ENCODE assay signal across 9 mouse cellular contexts in the genomic region with DNA sequence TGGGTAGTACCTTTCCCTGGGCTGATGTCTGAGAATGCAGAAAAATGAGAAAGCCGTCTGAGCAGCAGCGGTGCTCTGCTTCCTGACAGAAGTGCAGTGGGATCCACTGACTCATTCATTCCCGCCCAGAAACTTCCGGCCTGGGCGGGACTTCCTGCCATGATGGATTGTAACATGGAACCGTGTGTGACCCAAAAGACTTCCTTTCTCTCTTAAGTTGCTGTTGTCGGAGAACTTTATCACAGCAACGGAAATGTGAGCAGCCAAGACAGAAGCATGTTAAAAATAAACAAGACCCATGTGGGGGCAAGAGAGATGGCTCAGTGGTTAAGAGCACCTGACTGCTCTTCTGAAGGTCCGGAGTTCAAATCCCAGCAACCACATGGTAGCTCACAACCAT. TPM values are rescaled to one million over a fixed set of nuclear protein-coding genes. Genes with fewer than 3 reads are reported as not detected.
DNase-seq lines count a peak whose midpoint lies in the region.
"Had no signal": no experiment of that assay in that cellular context is flagged by ENCODE, and none has a peak within 500 bp of the region (broad histone marks: within the 10 kb centered on the region; RNA-seq: fewer than 3 reads in every experiment).

No protein-coding gene starts in this region.

- intact Hi-C loops in heart, postnatal 25 days (cut with DNase I): no loop called here

- peak; percentile 33 to 57 for DNase-seq in adrenal gland, postnatal 36 days
- DNase-seq in adrenal gland, postnatal 4 days (ENCODE audit: low spot score in 2 of 2): no peak
- DNase-seq in CD4-positive helper T cell, adult 2 months (ENCODE audit: low read depth, low spot score): peak; percentile 65
- DNase-seq in heart, postnatal 25 days (ENCODE audit: low spot score): peak; percentile 37
- peak; percentile 54 for DNase-seq in lung, postnatal 10 days
- no peak for DNase-seq in urinary bladder, postnatal 36 days (ENCODE audit: low spot score in 2 of 2)
- no peak for DNase-seq in natural killer cell, adult 2 months (ENCODE audit: low spot score in 2 of 2)
- DNase-seq in right cerebral cortex, postnatal 4 days: no peak
- DNase-seq: cerebellum, adult 11-12 months had no signal

RNA-seq across cellular contexts. Expression of gene Zfp800, which starts 12.2 kb away (rescaled TPM):
- total RNA-seq in adrenal gland, postnatal 36 days (2021): 10 to 100 TPM; 25.5 to 27.5 TPM
- total RNA-seq in adrenal gland, postnatal 4 days (2021): 10 to 100 TPM; 23.6 to 25.7 TPM
- total RNA-seq in heart, postnatal 25 days (2021): 10 to 100 TPM in 1 of 2 experiments, 1 to 10 TPM in 1; 9.7 to 12.2 TPM

RNA-seq across cellular contexts. Expression of gene Arf5, which starts 13.3 kb away (rescaled TPM):
- total RNA-seq in adrenal gland, postnatal 36 days (2021): 100 to 1,000 TPM; 149 to 171 TPM
- 100 to 1,000 TPM; 202 to 211 TPM for total RNA-seq in adrenal gland, postnatal 4 days (2021)
- total RNA-seq in heart, postnatal 25 days (2021): 100 to 1,000 TPM; 159 to 161 TPM

RNA-seq across cellular contexts. Expression of gene Fscn3, which starts 17.5 kb away (rescaled TPM):
- total RNA-seq in adrenal gland, postnatal 36 days (2021): under 1 TPM in 1 of 2 experiments, not detected in 1; 0.17 TPM
- not detected for total RNA-seq in adrenal gland, postnatal 4 days (2021)
- not detected for total RNA-seq in heart, postnatal 25 days (2021)

RNA-seq across cellular contexts. Expression of gene Gcc1, which starts 18.1 kb away (rescaled TPM):
- 10 to 100 TPM; 16.9 to 18.2 TPM for total RNA-seq in adrenal gland, postnatal 36 days (2021)
- total RNA-seq in adrenal gland, postnatal 4 days (2021): 10 to 100 TPM; 17.3 to 20.6 TPM
- 1 to 10 TPM; 7.3 to 7.8 TPM for total RNA-seq in heart, postnatal 25 days (2021)

RNA-seq across cellular contexts. Expression of gene Pax4, which starts 39.1 kb away (rescaled TPM):
- not detected for total RNA-seq in adrenal gland, postnatal 36 days (2021)
- total RNA-seq in adrenal gland, postnatal 4 days (2021): not detected
- total RNA-seq in heart, postnatal 25 days (2021): not detected

Comparison
In these comparisons a context has a peak if more than half of its experiments do, and no peak if none do; other contexts are left out.
1. DNase-seq: peak in adrenal gland, postnatal 36 days (2 of 2), CD4-positive helper T cell, adult 2 months (single experiment), heart, postnatal 25 days (single experiment) and lung, postnatal 10 days (single experiment); none in adrenal gland, postnatal 4 days (0 of 2), urinary bladder, postnatal 36 days (0 of 2), natural killer cell, adult 2 months (0 of 2) and right cerebral cortex, postnatal 4 days (single experiment).